Mouse (Mus musculus) embryonic facial prominence, embryonic 14.5 days (tissue): ENCODE measurements around the gene Vars. TPM values are rescaled to one million over a fixed set of nuclear protein-coding genes. Genes with fewer than 3 reads are reported as not detected.
"Not testable (repeated sequence)": the region's sequence is repeated elsewhere in the genome, so short reads cannot be mapped to it uniquely, and the experiment has no call there.

Experiments
- ATAC-seq: fragments of 200-750 bp; cut with Nextera tagmentation; 2 replicates; pipeline ENCODE4 v1.8.0; 2017; ENCODE audit warnings: low read depth, moderate number of reproducible peaks, moderate TSS enrichment
- DNase-seq: peaks from one replicate; pipeline ENCODE4 v3.0.0-alpha.2; 2015; ENCODE audit warnings: low spot score
- H3K27ac ChIP-seq: fragments of 300-500 bp; sonication (generic); replicated peaks from 2 replicates; pipeline ENCODE4 v1.5.1; 2014; ENCODE audit warnings: low read depth, mild to moderate bottlenecking, low read length, moderate library complexity
- H3K27me3 ChIP-seq: fragments of 300-500 bp; sonication (generic); replicated peaks from 2 replicates; pipeline ENCODE4 v1.6.1; 2014; ENCODE audit warnings: low read length; ENCODE audit not compliant: control insufficient read depth, insufficient read depth
- H3K36me3 ChIP-seq: fragments of 300-500 bp; sonication (generic); 2 replicates; pipeline ENCODE4 v1.6.1; 2014; ENCODE audit warnings: low read length, mixed read lengths; ENCODE audit not compliant: control insufficient read depth, insufficient read depth
- H3K4me1 ChIP-seq: fragments of 300-500 bp; sonication (generic); 2 replicates; pipeline ENCODE4 v1.6.1; 2014; ENCODE audit warnings: antibody characterized with exemption, low read length; ENCODE audit not compliant: control insufficient read depth, insufficient read depth
- H3K4me2 ChIP-seq: fragments of 300-500 bp; sonication (generic); 2 replicates; pipeline ENCODE4 v1.6.1; 2014; ENCODE audit warnings: low read depth, mild to moderate bottlenecking, low read length, moderate library complexity, mixed read lengths
- H3K4me3 ChIP-seq: fragments of 300-500 bp; sonication (generic); 2 replicates; pipeline ENCODE4 v1.5.1; 2014; ENCODE audit warnings: low read depth, mild to moderate bottlenecking, low read length
- H3K9ac ChIP-seq: fragments of 300-500 bp; sonication (generic); 2 replicates; pipeline ENCODE4 v1.6.1; 2014; ENCODE audit warnings: low read depth, mild to moderate bottlenecking, low read length, moderate library complexity, mixed read lengths
- H3K9me3 ChIP-seq: fragments of 300-500 bp; sonication (generic); 2 replicates; pipeline ENCODE4 v1.6.1; 2016; ENCODE audit warnings: low read length; ENCODE audit not compliant: control insufficient read depth
- WGBS: fragments of 180-500 bp; shearing (Covaris S2); extraction: QIAGEN DNeasy Blood & Tissue Kit; methylation state at CpG from one replicate; pipeline ENCODE4 v1.1.7; 2014; 5-methylcytosine and 5-hydroxymethylcytosine counted together
- polyA plus RNA-seq: library from polyadenylated mRNA; unstranded; fragments of >200 nt; fragmentation: Nextera tagmentation; extraction: Ambion mirVana; gene quantifications from 2 replicates; pipeline ENCODE4 v1.2.1, GENCODE M21; 2014

The Vars gene
- polyA plus RNA-seq, 1 experiment from 2014 or later: 80.3 TPM

- DNase-seq (no peak), ATAC-seq (no peak)
- WGBS: 88% methylated on average over 27 of the region's 27 CpGs
- no peak overlapping the region for H3K4me3 ChIP-seq
- H3K27me3 ChIP-seq: no peaks in the 10 kb centered on the region
- no peak overlapping the region for H3K4me2 ChIP-seq
- H3K9ac ChIP-seq: no peak overlapping the region
- H3K4me1 ChIP-seq: peaks cover 6% of the 10 kb centered on the region
- H3K27ac ChIP-seq: no peak overlapping the region
- H3K9me3 ChIP-seq: no peaks in the 10 kb centered on the region
- peaks cover 1% of the 10 kb centered on the region; the same call in 1 of the 2 replicates for H3K36me3 ChIP-seq
Observed at GRCm38 (mm10) chr17:34978239-34978638, 22.5 kb upstream of the Vars start.

- Histone ChIP-seq H3K4me3 (no peak overlapping the region), H3K9ac (no peak overlapping the region), H3K4me1 (peaks cover 6% of the 10 kb centered on the region), H3K27ac (no peak overlapping the region), H3K9me3 (no peaks in the 10 kb centered on the region), H3K27me3 (no peaks in the 10 kb centered on the region), H3K36me3 (peaks cover 5% of the 10 kb centered on the region), H3K4me2 (no peak overlapping the region)
- ATAC-seq (no peak), DNase-seq (no peak)
- 84% methylated on average over 4 of the region's 4 CpGs for WGBS
Observed at GRCm38 (mm10) chr17:34979631-34980030, 21.2 kb upstream of the Vars start.

GRCm38 (mm10) chr17:34980655-34981054 is 20.1 kb upstream of the Vars start:
- Histone ChIP-seq H3K27me3 (no peaks in the 10 kb centered on the region), H3K9me3 (no peaks in the 10 kb centered on the region), H3K4me1 (peaks cover 6% of the 10 kb centered on the region), H3K27ac (peak overlapping the region; percentile 97; the same call in 1 of the 2 replicates), H3K4me3 (peak overlapping the region; percentile 83), H3K36me3 (peaks cover 15% of the 10 kb centered on the region), H3K9ac (peak overlapping the region; percentile 90), H3K4me2 (peak overlapping the region; percentile 93)
- 12% methylated on average over 2 of the region's 2 CpGs for WGBS
- DNase-seq: peak; percentile 84
- no peak for ATAC-seq

- peak within 1 kb of the TSS; percentile 97 for H3K27ac ChIP-seq
- peak within 1 kb of the TSS; percentile 90 for H3K9ac ChIP-seq
- peak within 1 kb of the TSS; percentile 83 for H3K4me3 ChIP-seq
- no peaks in the 10 kb centered on the region for H3K9me3 ChIP-seq
- H3K4me1 ChIP-seq: peaks cover 6% of the 10 kb centered on the region
- peak within 1 kb of the TSS; percentile 93 for H3K4me2 ChIP-seq
- 0% methylated on average over 48 of the region's 58 CpGs for WGBS
- H3K36me3 ChIP-seq: peaks cover 26% of the 10 kb centered on the region
- DNase-seq: peak; percentile 97
- peak; percentile 96 for ATAC-seq
- H3K27me3 ChIP-seq: no peaks in the 10 kb centered on the region
Observed at GRCm38 (mm10) chr17:34981690-34982180, 19.1 kb upstream of the Vars start, which contains the start of gene Lsm2. TSS of gene Lsm2 (plus strand) at chr17:34981862.

GRCm38 (mm10) chr17:34982328-34982727 is 18.5 kb upstream of the Vars start:
- peaks cover 27% of the 10 kb centered on the region for H3K36me3 ChIP-seq
- peaks cover 6% of the 10 kb centered on the region for H3K4me1 ChIP-seq
- peak overlapping the region; percentile 93 for H3K4me2 ChIP-seq
- DNase-seq (no peak), ATAC-seq (no peak)
- H3K9me3 ChIP-seq: no peaks in the 10 kb centered on the region
- peak overlapping the region; percentile 97 for H3K27ac ChIP-seq
- 0% methylated on average over 15 of the region's 15 CpGs for WGBS
- peak overlapping the region; percentile 83 for H3K4me3 ChIP-seq
- H3K9ac ChIP-seq: peak overlapping the region; percentile 90
- no peaks in the 10 kb centered on the region for H3K27me3 ChIP-seq

GRCm38 (mm10) chr17:34984218-34984617 is 16.6 kb upstream of the Vars start:
- 80% methylated on average over 2 of the region's 2 CpGs for WGBS
- no peak overlapping the region for H3K4me3 ChIP-seq
- H3K4me1 ChIP-seq: peaks cover 6% of the 10 kb centered on the region
- H3K9me3 ChIP-seq: no peaks in the 10 kb centered on the region
- H3K9ac ChIP-seq: no peak overlapping the region
- H3K27ac ChIP-seq: no peak overlapping the region
- ATAC-seq: no peak
- no peaks in the 10 kb centered on the region for H3K27me3 ChIP-seq
- H3K36me3 ChIP-seq: peaks cover 38% of the 10 kb centered on the region
- H3K4me2 ChIP-seq: no peak overlapping the region
- peak; percentile 55 for DNase-seq

- Histone ChIP-seq H3K36me3 (peaks cover 34% of the 10 kb centered on the region), H3K9ac (no peak overlapping the region), H3K4me1 (peaks cover 2% of the 10 kb centered on the region; the same call in 1 of the 2 replicates), H3K4me3 (no peak overlapping the region), H3K27ac (no peak overlapping the region), H3K9me3 (no peaks in the 10 kb centered on the region), H3K4me2 (no peak overlapping the region), H3K27me3 (no peaks in the 10 kb centered on the region)
- no peak for DNase-seq
- ATAC-seq: no peak
Observed at GRCm38 (mm10) chr17:34994751-34995150, 6.0 kb upstream of the Vars start.

- WGBS: 89% methylated on average over 4 of the region's 4 CpGs
- peaks cover 34% of the 10 kb centered on the region for H3K36me3 ChIP-seq
Observed at GRCm38 (mm10) chr17:34995192-34995591, 5.6 kb upstream of the Vars start.

GRCm38 (mm10) chr17:34995927-34996326 is 4.9 kb upstream of the Vars start:
- H3K9ac ChIP-seq, ATAC-seq, H3K4me1 ChIP-seq, H3K9me3 ChIP-seq, H3K4me2 ChIP-seq, H3K27ac ChIP-seq, H3K4me3 ChIP-seq, DNase-seq, H3K27me3 ChIP-seq: not testable (repeated sequence)
- 96% methylated on average over 4 of the region's 4 CpGs for WGBS
- H3K36me3 ChIP-seq: peaks cover 28% of the 10 kb centered on the region

More at GRCm38 (mm10) chr17:34995192-34995591, 5.6 kb upstream of the Vars start:
- not testable (repeated sequence) for H3K4me2 ChIP-seq, H3K27me3 ChIP-seq, H3K4me3 ChIP-seq, DNase-seq, H3K9ac ChIP-seq, H3K4me1 ChIP-seq, H3K27ac ChIP-seq, H3K9me3 ChIP-seq, ATAC-seq
